Mouse (Mus musculus): ENCODE measurements around the gene Arpc2. TPM values are rescaled to one million over a fixed set of nuclear protein-coding genes. Genes with fewer than 3 reads are reported as not detected.
A peak's percentile ranks its signal among the peaks of the same experiment; 100 is the strongest.
"Not testable (repeated sequence)": the region's sequence is repeated elsewhere in the genome, so short reads cannot be mapped to it uniquely, and the experiment has no call there.

Gene Arpc2
- polyA plus RNA-seq, 1 experiment from 2014 or later, result 322 TPM

- 12% methylated on average over 15 of the region's 15 CpGs for WGBS
- Histone ChIP-seq H3K36me3 (ENCODE audit: control insufficient read depth, insufficient read depth, low read length) (peaks cover 42% of the 10 kb centered on the region), H3K4me1 (ENCODE audit: control insufficient read depth, insufficient read depth, low read length) (peaks cover 13% of the 10 kb centered on the region), H3K9ac (replicated peaks; ENCODE audit: low read length) (peak overlapping the region; percentile 68), H3K4me2 (ENCODE audit: low read length) (peak overlapping the region; percentile 86), H3K9me3 (ENCODE audit: control insufficient read depth, low read length) (no peaks in the 10 kb centered on the region), H3K27me3 (ENCODE audit: control insufficient read depth, insufficient read depth, low read length) (no peaks in the 10 kb centered on the region), H3K27ac (replicated peaks; ENCODE audit: low read depth, low read length) (peak overlapping the region; percentile 83), H3K4me3 (replicated peaks; ENCODE audit: low read depth, low read length) (peak overlapping the region; percentile 83)
- DNase-seq (peak; percentile 59), ATAC-seq (ENCODE audit: low FRiP score, low TSS enrichment) (peak; percentile 46)
These were observed 48.0 kb downstream of the Arpc2 start for GRCm38 (mm10) chr1:74283686-74284463.

- no peaks in the 10 kb centered on the region for H3K27me3 ChIP-seq (ENCODE audit: control insufficient read depth, insufficient read depth, low read length)
- ATAC-seq (ENCODE audit: low FRiP score, low TSS enrichment) (peak; percentile 97), DNase-seq (peak; percentile 100)
- under 1% methylated on average over 56 of the region's 56 CpGs for whole genome bisulfite sequencing
- peak within 1 kb of the TSS; percentile 83 for H3K27ac ChIP-seq (replicated peaks; ENCODE audit: low read depth, low read length)
- peak within 1 kb of the TSS; percentile 86 for H3K4me2 ChIP-seq (ENCODE audit: low read length)
- peak within 1 kb of the TSS; percentile 83 for H3K4me3 ChIP-seq (replicated peaks; ENCODE audit: low read depth, low read length)
- H3K4me1 ChIP-seq (ENCODE audit: control insufficient read depth, insufficient read depth, low read length), result peaks cover 13% of the 10 kb centered on the region
- H3K36me3 ChIP-seq (ENCODE audit: control insufficient read depth, insufficient read depth, low read length), result peaks cover 34% of the 10 kb centered on the region
- H3K9ac ChIP-seq (replicated peaks; ENCODE audit: low read length), result peak within 1 kb of the TSS; percentile 72
- H3K9me3 ChIP-seq (ENCODE audit: control insufficient read depth, low read length), result no peaks in the 10 kb centered on the region
These were observed 48.8 kb downstream of the Arpc2 start, which contains the start of the genes Aamp and Pnkd for GRCm38 (mm10) chr1:74284543-74285160. TSS of gene Aamp (minus strand) at chr1:74284738. TSS of gene Pnkd (plus strand) at chr1:74284930.

- Histone ChIP-seq H3K9me3 (ENCODE audit: control insufficient read depth, low read length) (no peaks in the 10 kb centered on the region), H3K4me1 (ENCODE audit: control insufficient read depth, insufficient read depth, low read length) (peaks cover 13% of the 10 kb centered on the region), H3K4me3 (replicated peaks; ENCODE audit: low read depth, low read length) (peak overlapping the region; percentile 83), H3K4me2 (ENCODE audit: low read length) (peak overlapping the region; percentile 78), H3K27me3 (ENCODE audit: control insufficient read depth, insufficient read depth, low read length) (no peaks in the 10 kb centered on the region), H3K36me3 (ENCODE audit: control insufficient read depth, insufficient read depth, low read length) (peaks cover 33% of the 10 kb centered on the region), H3K9ac (replicated peaks; ENCODE audit: low read length) (peak overlapping the region; percentile 72), H3K27ac (replicated peaks; ENCODE audit: low read depth, low read length) (no peak overlapping the region)
- 5% methylated on average over 23 of the region's 23 CpGs for WGBS
- DNase-seq, result no peak
- ATAC-seq (ENCODE audit: low FRiP score, low TSS enrichment), result no peak
These were observed 49.5 kb downstream of the Arpc2 start for GRCm38 (mm10) chr1:74285212-74286010.

- H3K4me3 ChIP-seq (replicated peaks; ENCODE audit: low read depth, low read length); H3K4me2 ChIP-seq (ENCODE audit: low read length); ATAC-seq (ENCODE audit: low FRiP score, low TSS enrichment); H3K27ac ChIP-seq (replicated peaks; ENCODE audit: low read depth, low read length); H3K9me3 ChIP-seq (ENCODE audit: control insufficient read depth, low read length); H3K9ac ChIP-seq (replicated peaks; ENCODE audit: low read length); H3K27me3 ChIP-seq (ENCODE audit: control insufficient read depth, insufficient read depth, low read length): not testable (repeated sequence)
- peak; percentile 29 for DNase-seq
- Histone ChIP-seq H3K4me1 (ENCODE audit: control insufficient read depth, insufficient read depth, low read length) (peaks cover 13% of the 10 kb centered on the region), H3K36me3 (ENCODE audit: control insufficient read depth, insufficient read depth, low read length) (peaks cover 17% of the 10 kb centered on the region)
- WGBS, result 57% methylated on average over 15 of the region's 17 CpGs
These were observed 51.2 kb downstream of the Arpc2 start for GRCm38 (mm10) chr1:74286869-74287607.

- no peaks in the 10 kb centered on the region for H3K27me3 ChIP-seq (ENCODE audit: control insufficient read depth, insufficient read depth, low read length)
- H3K4me2 ChIP-seq (ENCODE audit: low read length), result no peak overlapping the region
- no peaks in the 10 kb centered on the region for H3K9me3 ChIP-seq (ENCODE audit: control insufficient read depth, low read length)
- no peak overlapping the region for H3K4me3 ChIP-seq (replicated peaks; ENCODE audit: low read depth, low read length)
- peaks cover 13% of the 10 kb centered on the region for H3K4me1 ChIP-seq (ENCODE audit: control insufficient read depth, insufficient read depth, low read length)
- 0 out of 2 replicates have a peak, but pooled peaks cover 9% of the 10 kb centered on the region for H3K36me3 ChIP-seq (ENCODE audit: control insufficient read depth, insufficient read depth, low read length)
- 77% methylated on average over 4 of the region's 4 CpGs for WGBS
- DNase-seq (no peak), ATAC-seq (ENCODE audit: low FRiP score, low TSS enrichment) (no peak)
- no peak overlapping the region for H3K27ac ChIP-seq (replicated peaks; ENCODE audit: low read depth, low read length)
- H3K9ac ChIP-seq (replicated peaks; ENCODE audit: low read length), result no peak overlapping the region
These were observed 52.4 kb downstream of the Arpc2 start for GRCm38 (mm10) chr1:74288327-74288726.

- Histone ChIP-seq H3K27me3 (ENCODE audit: control insufficient read depth, insufficient read depth, low read length) (no peaks in the 10 kb centered on the region), H3K9ac (replicated peaks; ENCODE audit: low read length) (no peak overlapping the region), H3K9me3 (ENCODE audit: control insufficient read depth, low read length) (no peaks in the 10 kb centered on the region), H3K4me1 (ENCODE audit: control insufficient read depth, insufficient read depth, low read length) (peaks cover 7% of the 10 kb centered on the region), H3K36me3 (ENCODE audit: control insufficient read depth, insufficient read depth, low read length) (0 out of 2 replicates have a peak, but pooled peaks cover 9% of the 10 kb centered on the region), H3K27ac (replicated peaks; ENCODE audit: low read depth, low read length) (no peak overlapping the region), H3K4me3 (replicated peaks; ENCODE audit: low read depth, low read length) (no peak overlapping the region), H3K4me2 (ENCODE audit: low read length) (no peak overlapping the region)
- 93% methylated on average over 9 of the region's 9 CpGs for WGBS
- ATAC-seq (ENCODE audit: low FRiP score, low TSS enrichment), result no peak
- DNase-seq, result no peak
These were observed 53.4 kb downstream of the Arpc2 start for GRCm38 (mm10) chr1:74289248-74289647.

GRCm38 (mm10) chr1:74289740-74290139 is 53.9 kb downstream of the Arpc2 start:
- Histone ChIP-seq H3K9ac (replicated peaks; ENCODE audit: low read length) (no peak overlapping the region), H3K4me2 (ENCODE audit: low read length) (no peak overlapping the region), H3K4me3 (replicated peaks; ENCODE audit: low read depth, low read length) (no peak overlapping the region), H3K27me3 (ENCODE audit: control insufficient read depth, insufficient read depth, low read length) (no peaks in the 10 kb centered on the region), H3K27ac (replicated peaks; ENCODE audit: low read depth, low read length) (no peak overlapping the region), H3K36me3 (ENCODE audit: control insufficient read depth, insufficient read depth, low read length) (0 out of 2 replicates have a peak, but pooled peaks cover 9% of the 10 kb centered on the region), H3K4me1 (ENCODE audit: control insufficient read depth, insufficient read depth, low read length) (peaks cover 8% of the 10 kb centered on the region), H3K9me3 (ENCODE audit: control insufficient read depth, low read length) (no peaks in the 10 kb centered on the region)
- WGBS, result 92% methylated on average over 2 of the region's 2 CpGs
- ATAC-seq (ENCODE audit: low FRiP score, low TSS enrichment), result no peak
- no peak for DNase-seq

GRCm38 (mm10) chr1:74290141-74290540 is 54.3 kb downstream of the Arpc2 start:
- Histone ChIP-seq H3K27me3 (ENCODE audit: control insufficient read depth, insufficient read depth, low read length) (no peaks in the 10 kb centered on the region), H3K4me1 (ENCODE audit: control insufficient read depth, insufficient read depth, low read length) (peaks cover 12% of the 10 kb centered on the region), H3K4me3 (replicated peaks; ENCODE audit: low read depth, low read length) (no peak overlapping the region), H3K9me3 (ENCODE audit: control insufficient read depth, low read length) (no peaks in the 10 kb centered on the region), H3K36me3 (ENCODE audit: control insufficient read depth, insufficient read depth, low read length) (0 out of 2 replicates have a peak, but pooled peaks cover 10% of the 10 kb centered on the region), H3K27ac (replicated peaks; ENCODE audit: low read depth, low read length) (no peak overlapping the region), H3K9ac (replicated peaks; ENCODE audit: low read length) (no peak overlapping the region), H3K4me2 (ENCODE audit: low read length) (no peak overlapping the region)
- WGBS, result 96% methylated on average over 5 of the region's 5 CpGs
- DNase-seq, result peak; percentile 25
- no peak for ATAC-seq (ENCODE audit: low FRiP score, low TSS enrichment)

All from midbrain, embryonic 14.5 days (tissue).